Mouse (Mus musculus): Measurements from ENCODE around the gene Cyth3.

The Cyth3 gene

GRCm38 (mm10) chr5:143616116-143616515, 6.1 kb upstream of the Cyth3 start:
- DNase-seq (ENCODE audit: low read depth, low spot score): no peak

DNA sequence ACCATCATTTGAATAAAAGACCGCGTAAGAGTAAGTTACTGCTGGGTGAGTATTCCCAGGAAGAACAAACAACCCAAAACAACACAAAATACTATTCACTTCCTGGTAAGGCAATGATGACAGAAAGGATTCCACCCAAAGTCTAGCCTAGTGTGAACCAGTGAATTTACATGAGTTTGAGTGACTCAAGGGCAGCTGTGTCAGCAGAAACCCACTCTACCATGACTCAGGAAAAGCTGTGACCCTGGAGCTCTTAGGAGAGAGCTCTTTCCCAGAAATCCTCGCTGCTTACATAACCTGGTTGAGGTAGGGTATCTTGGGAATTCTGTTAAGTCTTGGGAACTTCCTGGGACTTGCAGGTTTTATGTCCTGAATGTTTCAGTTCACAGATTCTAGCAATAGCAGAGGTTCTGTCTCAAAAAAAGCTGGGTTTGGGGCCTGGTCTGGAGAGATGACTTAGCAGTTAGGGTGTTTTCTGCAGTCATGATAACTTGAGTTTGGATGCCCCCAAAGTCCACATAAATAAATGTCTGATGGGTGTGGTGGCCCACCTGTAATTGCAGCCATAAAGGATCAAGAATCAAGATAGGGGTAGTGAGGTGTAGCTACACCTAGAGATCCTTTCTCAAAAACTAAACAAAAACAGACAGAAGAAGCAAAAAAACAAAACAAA, 5.5 kb upstream of the Cyth3 start:
- DNase-seq (ENCODE audit: low read depth, low spot score): no peak

DNA sequence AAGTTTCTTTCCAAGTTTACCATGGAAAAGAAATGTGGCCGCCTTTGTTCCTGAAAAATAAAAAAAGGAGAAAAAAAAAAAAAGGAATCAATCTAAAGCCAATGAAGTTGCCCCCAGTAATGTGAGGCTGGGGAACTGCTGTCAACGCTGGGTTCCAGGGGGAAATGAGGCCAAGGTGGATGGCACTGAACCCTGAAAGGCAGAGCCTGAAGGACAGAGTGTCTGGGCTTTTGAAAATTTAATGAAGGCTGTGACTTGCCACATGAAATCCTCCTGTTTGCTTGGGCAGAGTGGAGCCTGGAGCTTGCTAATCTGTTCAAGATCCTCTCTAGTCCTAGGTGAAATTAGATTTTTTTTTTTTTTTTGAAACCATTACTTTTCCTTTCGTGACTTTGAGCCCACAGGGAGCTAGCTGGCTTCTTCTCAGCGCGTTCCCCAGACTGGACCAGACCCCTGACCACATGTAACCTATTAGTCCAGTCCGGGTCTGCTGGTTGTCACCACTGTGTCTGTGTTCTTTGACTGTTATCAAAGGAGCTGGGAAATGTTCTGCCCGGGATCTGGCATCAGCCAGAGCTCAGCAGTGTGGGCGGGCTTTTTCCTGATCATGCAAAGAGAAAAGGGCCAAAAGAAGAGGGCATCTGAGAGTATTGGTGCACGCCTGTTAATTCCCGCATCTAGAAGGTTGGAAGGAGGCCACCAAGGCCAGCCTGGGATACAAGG, 4.6 kb upstream of the Cyth3 start:
- DNase-seq (ENCODE audit: low read depth, low spot score): no peak

DNA sequence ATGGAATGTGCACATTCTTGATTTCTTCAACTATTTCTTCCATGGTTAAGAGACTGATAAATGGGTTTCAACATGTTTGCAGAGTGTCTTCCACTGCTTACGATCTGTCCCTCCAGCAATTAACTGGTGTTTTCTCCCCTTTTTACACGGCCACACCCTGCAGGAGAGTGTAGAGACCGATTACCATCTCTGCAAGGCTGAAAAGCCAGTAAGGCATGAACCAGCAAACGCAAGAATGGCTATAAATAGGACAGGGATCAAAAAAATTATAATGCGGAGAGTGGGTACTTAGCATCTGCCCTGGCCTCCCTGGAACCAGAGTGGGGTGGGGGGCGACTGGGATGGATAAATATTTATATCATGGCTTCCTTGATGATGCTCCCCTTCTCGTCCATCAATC, 3.7 kb upstream of the Cyth3 start:
- DNase-seq (ENCODE audit: low read depth, low spot score): no peak

- no peak for DNase-seq (ENCODE audit: low read depth, low spot score)
These were observed 2.1 kb upstream of the Cyth3 start for GRCm38 (mm10) chr5:143620196-143620595.

DNA sequence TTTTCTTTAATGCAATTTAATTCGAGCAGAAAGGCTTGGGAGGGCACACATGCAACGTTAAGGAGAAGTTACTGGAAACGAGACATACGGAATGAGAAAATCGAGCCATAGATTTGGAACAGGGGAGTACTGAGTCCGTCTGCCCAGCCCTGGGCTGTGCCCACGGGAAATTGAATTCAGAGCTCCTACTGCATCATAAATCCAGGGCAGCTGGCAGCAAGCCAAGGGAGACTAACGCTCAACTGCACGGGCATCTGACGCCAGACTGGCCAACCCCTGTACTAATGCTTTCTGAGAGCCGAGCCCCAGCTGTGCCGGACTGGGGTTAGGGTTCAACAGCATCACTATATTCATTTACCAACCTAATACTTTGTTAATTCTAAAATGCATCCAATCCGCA, 1.3 kb upstream of the Cyth3 start:
- no peak for DNase-seq (ENCODE audit: low read depth, low spot score)

DNA sequence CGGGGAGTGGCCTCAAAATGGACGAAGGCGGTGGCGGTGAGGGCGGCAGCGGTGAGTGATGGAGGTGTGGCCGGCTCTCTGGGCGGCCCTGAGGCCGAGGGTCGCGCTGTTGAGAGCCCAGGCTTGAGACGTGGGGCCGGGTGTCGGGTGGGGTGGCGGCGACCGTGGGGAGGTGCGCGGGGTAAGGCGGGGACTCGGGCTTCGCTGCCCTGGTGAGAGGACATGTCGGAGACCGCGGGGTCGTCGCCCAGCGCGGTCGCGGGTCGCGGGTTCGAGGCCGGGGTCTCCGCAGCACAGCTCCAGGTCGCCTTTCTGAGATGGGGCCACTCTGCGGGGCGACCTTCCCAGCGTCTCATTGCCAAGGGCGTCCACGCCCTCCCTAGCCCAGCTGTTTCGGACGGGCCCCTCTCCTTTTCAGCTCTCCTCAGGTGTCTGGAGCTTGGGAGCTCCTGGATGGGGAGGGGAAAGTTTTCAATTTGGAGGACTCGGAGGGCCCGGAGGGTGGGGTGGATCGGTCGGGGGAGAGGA, 440 bp downstream of the Cyth3 start:
- DNase-seq (ENCODE audit: low read depth, low spot score): peak; percentile 57

GRCm38 (mm10) chr5:143623356-143624295, 1.4 kb downstream of the Cyth3 start:
- no peak for DNase-seq (ENCODE audit: low read depth, low spot score)

DNA sequence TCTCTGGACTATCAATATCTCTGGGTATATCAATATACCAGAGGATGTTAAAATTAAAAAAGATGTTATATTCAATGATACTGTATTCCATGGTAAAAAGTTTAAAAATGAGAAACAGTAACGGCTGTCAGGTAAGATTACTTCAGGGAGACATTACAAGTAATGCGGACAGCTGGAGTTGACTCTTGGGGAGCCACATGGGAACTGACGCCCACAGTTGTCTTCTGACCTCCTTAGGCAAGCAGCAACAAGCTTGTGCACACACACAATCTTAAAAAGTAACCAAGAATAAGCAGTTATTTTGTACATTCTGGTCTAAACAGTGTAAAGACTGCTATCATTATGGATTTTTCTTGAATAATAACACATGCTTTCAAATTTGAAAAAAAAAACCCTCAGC, 2.2 kb downstream of the Cyth3 start:
- no peak for DNase-seq (ENCODE audit: low read depth, low spot score)

GRCm38 (mm10) chr5:143625497-143625896, 3.2 kb downstream of the Cyth3 start:
- DNase-seq (ENCODE audit: low read depth, low spot score): peak; percentile 26

DNA sequence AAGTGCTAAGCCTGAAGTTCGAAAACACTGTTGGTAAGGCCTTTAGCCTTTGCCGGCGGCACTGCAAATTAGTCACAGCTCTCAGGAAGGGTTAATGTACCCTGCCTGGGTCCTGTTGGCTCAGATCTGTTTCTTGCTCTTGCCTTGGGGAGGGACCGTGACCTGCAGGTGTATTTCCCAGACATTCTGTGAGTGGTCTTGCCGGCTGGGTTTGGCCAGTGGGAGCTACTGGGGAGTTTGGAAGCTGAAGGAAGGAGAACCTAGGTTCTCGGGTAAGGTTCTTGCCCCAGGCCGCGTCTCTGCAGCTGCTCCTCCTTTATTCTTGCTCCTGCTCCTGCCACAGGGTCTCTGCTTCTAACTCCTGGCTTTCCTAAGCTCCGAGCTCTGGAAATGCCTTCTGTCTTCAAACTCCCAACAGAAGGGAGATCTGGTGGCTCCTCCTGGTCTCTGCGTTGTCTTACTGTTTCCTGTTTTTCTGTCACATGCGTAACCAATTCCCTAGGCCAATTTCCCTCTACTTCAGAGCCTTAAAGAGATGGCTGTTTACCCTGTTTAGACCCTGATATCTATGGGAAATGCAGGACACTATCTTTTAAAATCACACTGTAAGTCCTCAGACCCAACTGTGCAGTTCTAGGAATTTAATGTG, 3.8 kb downstream of the Cyth3 start:
- no peak for DNase-seq (ENCODE audit: low read depth, low spot score)

- DNase-seq (ENCODE audit: low read depth, low spot score): peak; percentile 51
These were observed 5.3 kb downstream of the Cyth3 start for GRCm38 (mm10) chr5:143627507-143627906.

- DNase-seq (ENCODE audit: low read depth, low spot score): no peak
These were observed 5.7 kb downstream of the Cyth3 start for GRCm38 (mm10) chr5:143627926-143628325.

- DNase-seq (ENCODE audit: low read depth, low spot score): no peak
These were observed 7.4 kb downstream of the Cyth3 start for GRCm38 (mm10) chr5:143629686-143630085.

DNA sequence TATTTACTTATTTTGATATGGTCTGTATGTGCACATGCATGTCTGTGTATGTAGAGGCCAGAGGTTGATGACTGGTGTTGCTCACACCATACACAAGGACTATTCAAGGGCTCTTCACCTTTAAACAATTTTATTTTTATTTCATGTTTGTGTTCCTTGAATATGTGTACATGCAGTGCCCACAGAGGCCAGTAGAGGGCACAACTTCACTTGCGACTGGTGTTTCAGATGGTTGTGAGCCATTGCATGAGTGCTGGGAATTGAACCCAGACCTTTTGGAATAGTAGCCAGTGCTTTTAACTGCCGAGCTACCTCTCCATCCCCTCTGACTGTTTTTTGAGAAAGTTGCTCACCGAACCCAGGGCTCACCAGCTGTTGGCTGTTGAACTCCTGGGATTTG, 8.0 kb downstream of the Cyth3 start:
- DNase-seq (ENCODE audit: low read depth, low spot score): peak; percentile 51

DNA sequence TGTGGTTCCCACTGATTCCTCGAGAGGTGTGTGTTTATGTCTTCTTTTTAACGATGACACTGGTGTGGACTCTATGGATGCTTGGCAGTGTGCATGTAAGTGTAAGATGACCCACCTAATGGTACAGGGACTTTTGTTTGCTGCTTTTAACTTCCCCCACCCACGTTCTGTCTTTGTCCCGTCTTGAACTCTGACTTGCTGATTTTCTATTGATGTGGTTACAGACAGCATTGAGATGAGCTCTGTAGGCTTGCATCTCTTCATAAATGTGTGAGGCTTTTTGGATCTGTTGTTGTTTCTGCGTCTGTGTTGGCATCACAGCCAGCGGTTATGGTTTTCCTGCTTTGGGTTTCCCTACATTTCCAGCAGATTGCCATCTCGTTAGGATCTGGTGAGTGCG, 8.5 kb downstream of the Cyth3 start:
- DNase-seq (ENCODE audit: low read depth, low spot score): no peak

GRCm38 (mm10) chr5:143631559-143631958, 9.3 kb downstream of the Cyth3 start:
- DNase-seq (ENCODE audit: low read depth, low spot score): no peak

DNA sequence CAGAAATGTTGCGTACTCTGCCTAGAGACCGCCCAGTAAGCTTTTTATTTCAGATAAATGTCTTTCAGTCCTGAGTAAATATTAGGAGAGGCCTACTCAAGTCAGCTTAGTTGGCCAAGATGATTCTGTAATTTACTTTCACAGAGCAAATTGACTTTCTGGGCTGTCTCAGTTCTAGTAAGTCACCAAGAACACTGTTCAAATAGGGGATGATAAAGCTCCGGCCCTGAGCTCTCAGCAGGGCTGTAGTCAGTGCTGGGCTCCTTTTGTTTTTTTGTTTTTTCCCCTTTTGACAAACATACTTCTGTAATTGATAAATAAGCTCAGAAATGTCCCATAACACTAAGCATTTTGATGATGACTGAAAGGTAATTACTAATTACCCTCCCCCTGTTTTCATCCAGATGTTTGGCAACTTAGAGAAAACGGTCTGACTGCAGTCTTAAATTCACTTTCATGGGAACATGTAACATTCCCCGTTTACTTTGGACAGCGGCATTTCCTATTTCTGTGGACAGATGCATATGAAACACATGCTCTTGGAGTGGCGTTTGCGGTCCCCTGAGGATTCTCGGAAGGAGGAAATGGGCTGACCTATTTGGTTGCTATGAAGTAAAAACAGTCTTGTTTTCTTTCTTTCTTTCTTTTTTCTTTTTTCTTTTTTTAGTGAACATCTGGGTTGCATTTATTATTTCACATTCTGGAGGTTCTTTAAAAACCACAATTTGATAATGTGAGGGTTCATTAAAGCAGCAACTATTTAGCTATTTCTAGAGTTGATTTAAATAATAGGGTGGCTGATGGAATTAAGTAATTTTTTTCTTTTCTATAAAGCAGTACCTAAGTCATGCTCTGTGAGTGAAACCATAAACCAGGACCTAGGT, 10.7 kb downstream of the Cyth3 start:
- no peak for DNase-seq (ENCODE audit: low read depth, low spot score)

GRCm38 (mm10) chr5:143633558-143633871, 11.3 kb downstream of the Cyth3 start:
- peak; percentile 11 for DNase-seq (ENCODE audit: low read depth, low spot score)

- DNase-seq (ENCODE audit: low read depth, low spot score): peak; percentile 31
These were observed 11.6 kb downstream of the Cyth3 start for GRCm38 (mm10) chr5:143633877-143634276.

Data from R1 (cell line).